Mouse (Mus musculus): Measurements from ENCODE around the gene Rdh12.

DNA sequence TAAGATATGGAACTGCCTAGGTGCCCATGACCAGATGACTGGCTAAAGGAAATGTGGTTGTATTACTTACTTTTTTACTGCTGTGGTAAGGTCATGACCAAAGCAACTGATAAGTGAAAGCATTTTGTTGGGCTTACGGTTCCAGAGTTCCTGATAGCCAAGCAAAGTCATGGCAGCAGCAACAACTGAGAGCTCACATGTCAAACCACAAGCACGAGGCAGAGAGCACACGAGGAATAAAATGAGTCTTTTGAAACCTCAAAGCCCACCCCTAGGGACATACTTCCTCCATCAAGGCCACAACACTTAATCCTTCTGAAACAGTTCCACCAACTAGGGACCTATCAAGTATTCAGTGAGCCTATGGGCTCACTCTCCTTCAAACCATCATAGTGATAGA is 6.8 kb upstream of the Rdh12 start:
- TF ChIP-seq CTCF (conservative IDR thresholded peaks at IDR 0.05 in 1 of 2, IDR thresholded peaks at IDR 0.05 in 1 of 2; ENCODE audit: low read depth in 2 of 2, low read length in 2 of 2), result no peak
- no peak for TF ChIP-seq IRF4 (IDR thresholded peaks at IDR 0.05; ENCODE audit: low read depth, low read length)
- TF ChIP-seq EP300 (IDR thresholded peaks at IDR 0.05; ENCODE audit: low read length), result no peak
- TF ChIP-seq NELFE (IDR thresholded peaks at IDR 0.05; ENCODE audit: low read depth, low read length), result no peak
- no peak for TF ChIP-seq ZMIZ1 (IDR thresholded peaks at IDR 0.05; ENCODE audit: low read depth, low read length)
- TF ChIP-seq GABPA (IDR thresholded peaks at IDR 0.05; ENCODE audit: insufficient replicate concordance, low read depth, low read length), result no peak
